Mouse (Mus musculus) adrenal gland, adult (tissue): Measurements from ENCODE around the gene Cep19.
"Not testable (repeated sequence)": the region's sequence is repeated elsewhere in the genome, so short reads cannot be mapped to it uniquely, and the experiment has no call there.

Source experiments
- DNase-seq, 2 experiments: peaks; one replicate each; pipeline ENCODE4 v3.0.0; 2022 to 2023; ENCODE audit warnings: low spot score in 1 of 2; ENCODE audit not compliant: inconsistent age in 2 of 2

Cep19 gene

GRCm38 (mm10) chr16:32099638-32100150 is at the start of gene Cep19, which contains the start of gene Pigx:
TSS of gene Cep19 (plus strand) at chr16:32099800.
TSS of gene Pigx (minus strand) at chr16:32099740.
- DNase-seq = peak; percentile 95 to 98

- DNase-seq = peak; percentile 51 to 74
Observed at GRCm38 (mm10) chr16:32058817-32059216, 40.8 kb upstream of the Cep19 start.

GRCm38 (mm10) chr16:32059840-32060523 is 39.6 kb upstream of the Cep19 start:
- DNase-seq = no peak

- no peak for DNase-seq
Observed at GRCm38 (mm10) chr16:32062226-32062625, 37.4 kb upstream of the Cep19 start.

GRCm38 (mm10) chr16:32063900-32064299 is 35.7 kb upstream of the Cep19 start:
- DNase-seq = no peak

GRCm38 (mm10) chr16:32066899-32067298 is 32.7 kb upstream of the Cep19 start:
- DNase-seq = no peak

GRCm38 (mm10) chr16:32068389-32069300 is 31.0 kb upstream of the Cep19 start:
- peak; percentile 39 to 65 for DNase-seq

GRCm38 (mm10) chr16:32070070-32070469 is 29.5 kb upstream of the Cep19 start:
- DNase-seq = not testable (repeated sequence)

- DNase-seq = no peak
Observed at GRCm38 (mm10) chr16:32075762-32076161, 23.8 kb upstream of the Cep19 start.

GRCm38 (mm10) chr16:32076406-32076805 is 23.2 kb upstream of the Cep19 start:
- peak in 1 of 2 experiments; percentile 67 for DNase-seq

GRCm38 (mm10) chr16:32077648-32078407 is 21.8 kb upstream of the Cep19 start:
- DNase-seq = peak in 1 of 2 experiments; percentile 50

- peak in 1 of 2 experiments; percentile 88 for DNase-seq
Observed at GRCm38 (mm10) chr16:32078408-32078990, 21.1 kb upstream of the Cep19 start.

GRCm38 (mm10) chr16:32078991-32079511 is 20.5 kb upstream of the Cep19 start, which contains the start of gene Pak2:
TSS of gene Pak2 (minus strand) at chr16:32079342.
- DNase-seq = peak; percentile 93 to 98

GRCm38 (mm10) chr16:32087629-32088443 is 11.8 kb upstream of the Cep19 start:
- DNase-seq = peak; percentile 39 to 66

- DNase-seq = no peak
Observed at GRCm38 (mm10) chr16:32091466-32091865, 8.1 kb upstream of the Cep19 start.

GRCm38 (mm10) chr16:32097757-32098156 is 1.8 kb upstream of the Cep19 start:
- DNase-seq = not testable (repeated sequence)

GRCm38 (mm10) chr16:32098897-32099637 is 533 bp upstream of the Cep19 start:
- no peak for DNase-seq

GRCm38 (mm10) chr16:32102295-32102694 is 2.7 kb downstream of the Cep19 start:
- DNase-seq = no peak

GRCm38 (mm10) chr16:32105698-32106097 is 6.1 kb downstream of the Cep19 start:
- DNase-seq = no peak
